Mouse (Mus musculus): ENCODE measurements at regions not wholly inside any gene's neighbourhood (a gene's known extent, or its start where the extent isn't known, plus 50 kb on each side); places are given as distances from the start of the nearest gene placed in this dataset.

DNA sequence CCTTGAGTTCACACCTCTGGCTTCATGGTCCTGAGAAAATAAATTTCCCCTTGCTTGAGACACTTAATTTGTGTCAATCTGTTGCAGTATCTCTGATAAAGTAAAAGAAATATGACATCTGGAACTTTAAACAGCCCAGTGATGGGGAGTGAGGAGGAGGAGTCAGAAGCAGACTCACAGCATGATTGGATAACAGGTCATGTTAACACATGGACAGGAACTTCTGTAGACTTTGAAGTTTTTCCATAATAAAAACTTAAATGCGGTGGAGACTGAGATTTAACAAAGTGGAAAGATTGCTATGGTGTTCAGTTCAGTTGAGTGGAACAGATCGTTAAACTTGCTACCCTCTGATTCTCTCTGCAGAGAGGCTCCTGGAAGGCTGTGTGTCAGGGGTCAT, 143.7 kb upstream of the Gm10306 start:
- TF ChIP-seq CTCF (IDR thresholded peaks at IDR 0.05; ENCODE audit: extremely low read depth, insufficient read depth, low read length) (no peak), POLR2A (IDR thresholded peaks at IDR 0.05; ENCODE audit: extremely low read depth, insufficient read depth, low read length) (no peak)

Data from cortical plate, adult 2 months (tissue).